Mouse (Mus musculus): ENCODE data around the gene Epn3. TPM values are rescaled to one million over a fixed set of nuclear protein-coding genes. Genes with fewer than 3 reads are reported as not detected.

Epn3 gene
- polyA plus RNA-seq, 1 experiment from 2014 or later: 0.66 TPM

GRCm38 (mm10) chr11:94475722-94476121, 24.1 kb downstream of the Epn3 start:
- no peaks in the 10 kb centered on the region for H3K9me3 ChIP-seq
- H3K27ac ChIP-seq (replicated peaks): no peak overlapping the region
- 5% methylated on average over 11 of the region's 11 CpGs for WGBS
- H3K4me1 ChIP-seq: peaks cover 46% of the 10 kb centered on the region
- H3K27me3 ChIP-seq: peaks cover 19% of the 10 kb centered on the region
- H3K9ac ChIP-seq (replicated peaks): no peak overlapping the region
- H3K4me3 ChIP-seq: no peak overlapping the region
- no peaks in the 10 kb centered on the region for H3K36me3 ChIP-seq
- H3K4me2 ChIP-seq (replicated peaks): no peak overlapping the region; the same call in 1 of the 2 replicates
- no peak for ATAC-seq (replicated peaks)

DNA sequence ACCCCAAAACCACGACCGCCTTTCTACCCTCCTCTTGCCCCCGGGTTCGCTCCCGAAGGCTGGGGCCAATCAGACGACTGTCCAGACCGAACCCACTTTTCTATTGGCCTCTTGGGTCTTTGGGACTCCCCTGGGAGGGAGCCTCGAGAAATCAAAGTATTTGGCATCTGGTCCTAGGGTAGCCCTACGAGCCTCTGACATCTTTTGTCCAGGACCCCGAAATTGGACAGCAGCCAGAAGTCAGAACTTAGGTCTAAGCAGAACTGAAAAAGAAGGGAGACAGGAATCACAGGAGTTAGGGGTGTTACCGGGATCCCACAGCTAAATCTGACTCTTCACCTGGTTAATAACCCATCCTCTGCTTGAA, 25.2 kb downstream of the Epn3 start:
- H3K9ac ChIP-seq (replicated peaks): no peak overlapping the region
- ATAC-seq (replicated peaks): peak; percentile 29

GRCm38 (mm10) chr11:94473707-94474543, 25.8 kb downstream of the Epn3 start, which contains the start of gene Cacna1g:
TSS of gene Cacna1g (minus strand) at chr11:94474198.
- peaks cover 63% of the 10 kb centered on the region for H3K4me1 ChIP-seq
- peak within 1 kb of the TSS; percentile 68 for H3K4me3 ChIP-seq
- WGBS: 0% methylated on average over 46 of the region's 71 CpGs
- H3K27me3 ChIP-seq: peaks cover 19% of the 10 kb centered on the region
- H3K9ac ChIP-seq (replicated peaks): peak within 1 kb of the TSS; percentile 71
- H3K27ac ChIP-seq (replicated peaks): peak within 1 kb of the TSS; percentile 69
- peak; percentile 86 for ATAC-seq (replicated peaks)
- H3K36me3 ChIP-seq: no peaks in the 10 kb centered on the region
- no peaks in the 10 kb centered on the region for H3K9me3 ChIP-seq
- peak within 1 kb of the TSS; percentile 97 for H3K4me2 ChIP-seq (replicated peaks)

More for the DNA sequence above, 25.2 kb downstream of the Epn3 start:
- Histone ChIP-seq H3K4me1 (peaks cover 57% of the 10 kb centered on the region), H3K4me2 (replicated peaks) (peak overlapping the region; percentile 97), H3K27me3 (peaks cover 19% of the 10 kb centered on the region), H3K36me3 (no peaks in the 10 kb centered on the region), H3K27ac (replicated peaks) (no peak overlapping the region), H3K4me3 (peak overlapping the region; percentile 68), H3K9me3 (no peaks in the 10 kb centered on the region)
- 2% methylated on average over 11 of the region's 11 CpGs for WGBS

DNA sequence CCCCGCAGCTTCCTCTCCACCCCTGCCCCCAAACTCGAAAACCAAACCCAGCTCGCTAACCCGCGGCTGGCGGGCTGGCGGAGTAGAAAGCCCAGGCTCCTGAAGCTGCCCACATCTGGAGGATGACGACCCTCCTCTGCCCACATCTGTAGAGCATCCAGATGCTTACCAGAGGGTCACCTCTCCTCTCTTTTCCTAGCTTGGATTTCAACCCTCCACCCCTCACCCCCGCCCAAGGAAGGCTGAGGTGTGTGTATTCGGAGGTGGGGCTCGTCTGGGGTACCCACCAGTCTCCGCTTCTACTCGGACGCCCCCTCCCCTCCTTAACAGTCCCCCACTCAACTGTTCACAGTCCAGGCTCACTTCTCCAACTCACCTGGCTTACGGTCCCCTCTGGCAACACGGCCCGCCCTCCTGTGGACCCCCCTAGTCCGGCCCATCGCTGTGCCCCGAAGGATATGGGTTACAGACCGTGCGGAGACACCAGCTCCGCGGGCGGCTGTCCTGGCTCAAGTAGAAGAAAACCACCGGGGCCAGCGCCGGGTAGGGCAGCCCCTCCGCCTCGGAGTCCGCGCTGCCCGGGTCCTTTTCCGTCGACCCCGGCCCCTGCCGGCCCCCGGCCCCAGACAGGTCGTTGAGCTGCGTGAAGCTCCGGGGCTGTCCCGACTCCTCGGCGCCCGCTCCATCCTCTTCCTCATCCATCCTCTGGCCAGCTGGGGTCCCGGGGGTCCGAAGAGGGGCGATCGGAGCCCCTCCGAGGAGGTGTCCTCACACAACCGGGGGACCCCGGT, 26.7 kb downstream of the Epn3 start:
- Histone ChIP-seq H3K4me3 (peak overlapping the region; percentile 68), H3K27me3 (peaks cover 19% of the 10 kb centered on the region), H3K4me1 (peaks cover 71% of the 10 kb centered on the region), H3K9ac (replicated peaks) (peak overlapping the region; percentile 71), H3K4me2 (replicated peaks) (peak overlapping the region; percentile 97), H3K9me3 (no peaks in the 10 kb centered on the region), H3K36me3 (no peaks in the 10 kb centered on the region), H3K27ac (replicated peaks) (peak overlapping the region; percentile 69)
- no peak for ATAC-seq (replicated peaks)
- WGBS: under 1% methylated on average over 47 of the region's 52 CpGs

DNA sequence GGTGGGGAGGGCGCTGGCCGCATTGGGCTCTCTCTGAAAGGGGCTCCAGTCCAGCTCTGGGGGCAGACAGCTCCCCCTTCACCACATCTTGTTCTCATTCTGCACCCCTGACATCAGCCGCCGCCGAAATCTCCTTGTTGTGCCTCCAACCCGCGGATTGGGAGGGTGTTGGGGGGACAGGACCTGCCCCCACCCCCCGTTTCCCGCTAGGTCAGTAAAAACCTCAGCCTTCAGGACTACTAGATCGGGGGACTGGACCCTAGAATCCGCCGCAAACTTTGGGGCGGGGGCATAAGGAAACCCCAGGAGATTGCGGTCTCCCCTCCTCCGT, 27.2 kb downstream of the Epn3 start:
- Histone ChIP-seq H3K27me3 (peaks cover 19% of the 10 kb centered on the region), H3K4me3 (peak overlapping the region; percentile 68), H3K4me2 (replicated peaks) (peak overlapping the region; percentile 97), H3K27ac (replicated peaks) (peak overlapping the region; percentile 69), H3K9ac (replicated peaks) (peak overlapping the region; percentile 71), H3K9me3 (no peaks in the 10 kb centered on the region), H3K36me3 (no peaks in the 10 kb centered on the region), H3K4me1 (peaks cover 74% of the 10 kb centered on the region)
- WGBS: under 1% methylated on average over 15 of the region's 15 CpGs
- ATAC-seq (replicated peaks): no peak

- H3K27me3 ChIP-seq: peaks cover 19% of the 10 kb centered on the region
- WGBS: 9% methylated on average over 16 of the region's 17 CpGs
- peak overlapping the region; percentile 68 for H3K4me3 ChIP-seq
- H3K27ac ChIP-seq (replicated peaks): peak overlapping the region; percentile 69
- H3K9ac ChIP-seq (replicated peaks): peak overlapping the region; percentile 71
- H3K4me2 ChIP-seq (replicated peaks): peak overlapping the region; percentile 97
- peaks cover 74% of the 10 kb centered on the region for H3K4me1 ChIP-seq
- no peaks in the 10 kb centered on the region for H3K36me3 ChIP-seq
- H3K9me3 ChIP-seq: no peaks in the 10 kb centered on the region
- ATAC-seq (replicated peaks): no peak
These were observed 27.8 kb downstream of the Epn3 start for GRCm38 (mm10) chr11:94471740-94472584.

GRCm38 (mm10) chr11:94470391-94470790, 29.4 kb downstream of the Epn3 start:
- H3K4me1 ChIP-seq: peaks cover 71% of the 10 kb centered on the region
- ATAC-seq (replicated peaks): no peak
- H3K4me3 ChIP-seq: no peak overlapping the region
- peak overlapping the region; percentile 94 for H3K27ac ChIP-seq (replicated peaks)
- 0 out of 2 replicates have a peak overlapping the region, but pooled peaks have one; percentile 23 for H3K9ac ChIP-seq (replicated peaks)
- H3K4me2 ChIP-seq (replicated peaks): peak overlapping the region; percentile 97; the same call in 1 of the 2 replicates
- H3K36me3 ChIP-seq: no peaks in the 10 kb centered on the region
- H3K9me3 ChIP-seq: no peaks in the 10 kb centered on the region
- 26% methylated on average over 6 of the region's 7 CpGs for WGBS
- H3K27me3 ChIP-seq: peaks cover 14% of the 10 kb centered on the region

DNA sequence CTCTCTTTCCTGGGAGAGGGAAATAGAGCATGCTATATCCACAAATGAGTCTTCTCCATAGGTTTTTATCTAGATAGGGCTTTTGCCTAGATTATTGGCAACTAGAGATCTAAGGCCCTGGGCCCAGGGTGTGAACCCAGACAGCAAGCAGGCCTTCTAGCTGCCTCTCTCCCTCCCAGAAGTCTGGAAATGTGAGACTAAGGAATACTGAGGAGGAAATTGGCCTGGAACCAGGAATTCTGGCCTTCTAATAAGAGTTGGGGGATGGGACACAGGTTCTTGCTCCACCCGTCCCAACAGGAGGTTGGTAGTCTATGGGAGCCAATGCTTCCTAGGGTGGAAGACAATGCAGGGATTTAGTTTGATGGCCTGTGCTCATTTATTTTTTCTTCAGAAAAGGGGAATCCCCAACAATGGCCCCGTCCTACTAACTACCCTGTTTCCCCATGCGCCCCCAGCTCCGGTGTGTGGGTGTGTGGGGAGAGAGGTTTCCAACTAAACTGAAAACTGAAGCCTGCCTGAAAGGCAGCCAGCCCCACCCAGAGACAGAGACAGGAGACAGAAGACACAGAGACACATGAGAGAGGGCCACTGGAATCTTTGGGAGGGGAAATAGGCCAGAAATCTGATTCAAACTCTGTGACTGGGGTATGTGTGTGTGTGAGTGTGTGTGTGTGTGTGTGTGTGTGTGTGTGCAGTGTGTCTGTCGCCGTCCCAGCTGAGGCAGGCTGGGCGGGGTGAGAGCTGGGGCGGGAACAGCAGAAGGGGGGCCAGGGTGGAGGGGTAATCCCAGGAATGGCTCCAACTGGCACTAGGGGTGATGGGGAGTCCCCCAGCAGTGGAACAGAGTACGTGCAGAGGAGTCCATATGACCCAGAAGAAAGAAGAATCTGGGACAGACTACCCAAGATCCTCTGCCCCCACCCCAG, 30.4 kb downstream of the Epn3 start:
- no peaks in the 10 kb centered on the region for H3K9me3 ChIP-seq
- no peaks in the 10 kb centered on the region for H3K36me3 ChIP-seq
- whole genome bisulfite sequencing: 6% methylated on average over 9 of the region's 9 CpGs
- H3K4me3 ChIP-seq: no peak overlapping the region
- 0 out of 2 replicates have a peak, but pooled peaks have one; percentile 1 for ATAC-seq (replicated peaks)
- peak overlapping the region; percentile 94 for H3K27ac ChIP-seq (replicated peaks)
- H3K4me2 ChIP-seq (replicated peaks): peak overlapping the region; percentile 24
- peaks cover 70% of the 10 kb centered on the region for H3K4me1 ChIP-seq
- peaks cover 5% of the 10 kb centered on the region; the same call in 1 of the 2 replicates for H3K27me3 ChIP-seq
- H3K9ac ChIP-seq (replicated peaks): peak overlapping the region; percentile 19; the same call in 1 of the 2 replicates

DNA sequence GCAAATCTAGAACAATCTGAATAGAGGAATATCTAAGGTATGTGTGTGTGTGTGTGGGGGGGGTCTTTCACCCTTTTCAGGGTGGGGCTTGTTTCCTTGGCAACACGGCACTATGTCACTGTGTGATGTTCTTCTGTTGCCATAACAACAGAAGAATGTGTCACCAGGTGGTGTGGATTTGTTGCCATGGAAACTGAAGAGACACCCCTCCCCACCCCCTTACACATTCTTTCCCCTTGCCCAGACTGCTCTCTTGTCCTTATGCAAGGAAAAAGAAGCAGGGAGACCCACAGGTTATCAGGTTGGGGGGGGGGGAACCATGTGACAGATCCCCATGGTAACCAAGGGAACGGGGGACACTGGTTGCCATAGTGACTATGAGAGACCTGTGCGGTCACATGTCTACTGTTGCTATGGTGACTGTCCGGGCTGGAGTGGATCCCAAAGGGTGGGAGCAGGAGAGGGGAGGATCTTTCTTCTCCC, 31.2 kb downstream of the Epn3 start:
- H3K4me3 ChIP-seq: no peak overlapping the region
- H3K9ac ChIP-seq (replicated peaks): no peak overlapping the region
- peaks cover 70% of the 10 kb centered on the region for H3K4me1 ChIP-seq
- no peaks in the 10 kb centered on the region for H3K36me3 ChIP-seq
- no peaks in the 10 kb centered on the region for H3K9me3 ChIP-seq
- ATAC-seq (replicated peaks): peak; percentile 87
- 4% methylated on average over 4 of the region's 4 CpGs for WGBS
- peak overlapping the region; percentile 94 for H3K27ac ChIP-seq (replicated peaks)
- peaks cover 5% of the 10 kb centered on the region; the same call in 1 of the 2 replicates for H3K27me3 ChIP-seq
- H3K4me2 ChIP-seq (replicated peaks): peak overlapping the region; percentile 24

GRCm38 (mm10) chr11:94466333-94466855, 33.4 kb downstream of the Epn3 start:
- 85% methylated on average over 17 of the region's 17 CpGs for WGBS
- Histone ChIP-seq H3K9me3 (no peaks in the 10 kb centered on the region), H3K4me2 (replicated peaks) (no peak overlapping the region), H3K9ac (replicated peaks) (no peak overlapping the region), H3K4me3 (no peak overlapping the region), H3K27me3 (no peaks in the 10 kb centered on the region), H3K27ac (replicated peaks) (0 out of 2 replicates have a peak overlapping the region, but pooled peaks have one; percentile 9), H3K4me1 (peaks cover 49% of the 10 kb centered on the region), H3K36me3 (no peaks in the 10 kb centered on the region)
- no peak for ATAC-seq (replicated peaks)
